Mouse (Mus musculus) adrenal gland, adult 8-10 months (tissue): Measurements from ENCODE around the gene Naa40. TPM values are rescaled to one million over a fixed set of nuclear protein-coding genes. Genes with fewer than 3 reads are reported as not detected.

Source experiments
- DNase-seq: peaks from one replicate; pipeline ENCODE4 v3.0.0; 2022
- total RNA-seq, 4 experiments: library from RNA; stranded (reverse); gene quantifications; 2 replicates each; pipeline ENCODE4 v1.2.4; 2022

Naa40 gene
- 10 to 100 TPM; 20.9 to 27.4 (median 24.4) TPM for total RNA-seq

GRCm38 (mm10) chr19:7240782-7241690, at the start of gene Naa40:
TSS of gene Naa40 (minus strand) at chr19:7241183.
- DNase-seq = peak; percentile 85

- no peak for DNase-seq
Observed at GRCm38 (mm10) chr19:7289767-7290166, 48.8 kb upstream of the Naa40 start.

DNA sequence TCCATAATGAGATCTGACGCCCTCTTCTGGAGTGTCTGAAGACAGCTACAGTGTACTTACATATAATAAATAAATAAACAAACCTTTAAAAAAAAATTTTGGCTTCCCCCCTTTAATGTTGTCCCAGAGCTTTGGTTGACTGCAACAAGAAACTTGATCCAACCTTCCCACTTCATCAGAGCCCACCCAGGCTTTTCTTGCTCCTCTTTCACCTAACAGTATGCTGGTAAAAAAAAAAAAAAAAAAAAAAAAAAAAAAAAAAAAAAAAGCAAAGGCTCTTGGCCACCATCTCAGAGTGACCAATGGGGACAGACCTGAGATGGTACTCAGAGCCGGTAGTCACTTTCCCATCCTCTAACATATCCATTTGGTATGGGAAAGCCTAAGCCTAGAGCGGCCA, 47.3 kb upstream of the Naa40 start:
- no peak for DNase-seq

GRCm38 (mm10) chr19:7286563-7287315, 45.8 kb upstream of the Naa40 start:
- DNase-seq = no peak

DNA sequence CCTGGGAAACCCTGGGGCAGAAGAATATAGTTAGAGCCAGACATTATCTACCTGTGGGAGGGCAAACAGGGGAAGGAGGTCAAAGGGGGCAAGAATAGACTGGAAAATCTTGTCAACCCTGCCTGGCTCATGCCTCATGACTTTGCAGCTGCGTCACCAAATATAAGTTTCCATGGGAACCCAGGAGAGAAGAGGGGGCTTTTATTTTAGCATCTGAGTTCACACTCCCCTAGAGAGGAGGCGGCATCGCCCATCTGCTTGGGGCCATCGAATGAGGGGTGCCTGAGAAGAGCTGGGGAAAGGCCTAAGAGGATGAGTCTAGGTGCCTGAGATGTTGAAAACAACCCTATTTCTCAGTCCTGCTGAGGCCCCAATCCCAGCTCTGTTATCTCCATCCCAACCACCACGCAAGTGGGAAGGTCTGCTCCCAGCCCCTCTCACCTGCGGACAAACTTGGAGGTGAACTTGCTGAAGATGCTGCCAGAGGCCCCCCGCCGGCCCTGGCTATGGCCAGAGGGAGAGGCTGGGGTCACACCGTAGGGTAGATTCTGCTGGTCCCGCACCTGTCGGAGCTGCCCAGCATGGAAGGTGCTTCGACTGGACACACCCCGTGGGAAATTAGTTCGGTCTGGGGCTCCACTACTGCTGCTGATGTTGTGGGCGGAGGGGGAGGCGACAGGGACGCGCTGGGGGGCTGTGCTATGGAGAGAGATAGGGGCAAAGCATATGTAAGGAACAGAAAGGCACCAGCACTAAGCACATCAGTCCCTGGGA, 39.8 kb upstream of the Naa40 start:
- no peak for DNase-seq

DNA sequence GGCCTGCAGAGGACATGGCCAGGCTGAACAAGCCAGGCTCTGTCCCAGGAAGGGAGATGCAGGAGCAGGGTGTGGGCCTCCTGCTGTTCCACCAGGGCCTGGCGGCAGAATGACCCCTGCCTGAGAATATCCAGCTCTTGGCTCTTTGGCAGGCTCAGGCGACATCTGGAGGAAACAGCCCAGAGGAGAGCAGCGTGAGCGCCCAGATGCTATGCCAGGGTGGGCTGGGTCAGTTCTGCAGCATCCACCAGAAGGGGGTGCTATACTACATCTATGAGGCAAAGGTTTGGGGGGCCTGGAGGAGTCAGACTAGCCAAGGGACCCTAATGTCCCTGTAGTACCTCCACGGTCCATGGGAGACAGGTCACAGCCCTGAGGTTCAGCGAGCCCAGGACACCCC, 38.1 kb upstream of the Naa40 start:
- DNase-seq = no peak

DNA sequence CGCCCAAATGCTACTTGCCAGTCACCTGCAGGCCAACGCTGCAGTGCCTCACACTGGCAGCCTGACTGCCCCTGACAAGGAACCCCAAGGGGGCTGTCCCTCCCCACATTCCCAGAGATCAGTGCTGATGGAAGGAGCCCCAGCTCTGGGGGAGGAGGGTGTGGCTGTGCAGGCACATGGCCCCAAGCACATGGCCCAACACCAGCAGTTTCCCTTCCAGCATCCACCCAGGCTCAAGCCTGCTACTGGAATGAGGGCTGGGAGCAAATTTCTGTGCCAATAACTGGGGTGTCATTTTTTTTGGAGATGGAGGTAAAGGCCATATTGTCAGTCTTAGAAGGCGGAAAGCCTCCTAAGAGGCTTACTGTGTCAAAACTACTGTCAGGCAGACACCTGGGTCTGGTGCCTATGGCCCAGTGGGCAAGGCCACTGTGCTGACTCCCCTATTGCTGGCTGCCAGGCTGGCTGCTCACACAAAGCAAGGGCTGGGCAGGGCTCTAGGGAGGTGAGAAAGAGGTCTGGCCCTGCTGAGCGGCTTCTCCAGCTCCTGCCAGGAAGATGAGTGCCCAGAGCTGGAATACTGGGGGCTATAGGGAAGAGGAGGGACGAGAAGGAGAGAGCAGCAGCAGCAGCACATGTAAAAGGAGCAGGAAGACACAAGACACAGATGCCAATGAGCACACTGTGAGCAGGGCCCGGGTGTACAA, 37.4 kb upstream of the Naa40 start:
- no peak for DNase-seq

DNA sequence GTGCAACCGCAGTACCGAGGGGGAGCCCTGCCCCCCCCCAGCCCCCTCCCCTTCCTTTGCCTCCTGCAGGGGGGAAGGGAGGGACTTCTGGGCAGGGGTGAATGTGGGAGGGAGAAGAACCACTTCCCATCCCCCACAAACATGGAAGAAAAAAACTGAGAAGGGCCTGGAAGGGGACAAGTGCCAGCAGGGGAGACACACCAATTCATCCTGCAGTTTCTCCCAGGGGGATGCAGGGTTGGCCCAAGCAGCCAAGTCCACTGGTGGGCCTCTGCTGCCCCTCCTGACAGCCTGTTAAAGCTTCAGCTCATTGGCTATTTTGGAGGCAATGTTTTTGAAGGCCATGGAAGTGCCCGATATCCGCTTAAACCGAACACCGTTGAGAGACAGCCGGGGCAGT, 35.8 kb upstream of the Naa40 start:
- no peak for DNase-seq

DNA sequence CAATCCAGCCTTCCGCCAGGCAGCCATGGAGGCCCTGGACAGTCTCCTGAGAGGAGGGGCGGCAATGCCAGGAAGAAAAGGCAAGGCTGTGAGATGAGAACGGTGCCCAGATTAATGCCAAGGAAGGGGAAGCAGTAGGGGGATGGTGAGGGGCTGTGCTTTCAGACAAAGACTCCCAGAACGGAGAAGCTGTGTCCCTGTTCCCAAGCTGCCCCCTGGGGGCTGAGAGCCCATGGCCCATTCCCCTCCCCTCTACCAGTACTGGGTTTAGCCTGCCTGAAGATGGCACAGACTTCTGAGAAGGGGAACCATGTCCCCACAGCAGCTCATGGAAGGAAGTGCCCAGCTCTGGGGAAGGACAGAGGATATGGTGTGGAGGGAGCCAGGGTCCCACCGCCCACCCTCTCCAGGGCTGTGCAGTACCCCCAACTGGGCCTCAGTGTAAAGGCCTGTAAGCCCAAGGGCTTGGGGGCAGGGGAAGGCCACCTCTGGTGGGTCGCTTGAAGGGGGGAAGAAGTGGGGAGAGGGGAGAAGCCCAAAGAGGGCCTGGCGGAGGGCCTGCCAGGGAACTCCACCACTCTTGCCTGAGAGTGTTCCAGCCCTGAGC, 35.2 kb upstream of the Naa40 start:
- DNase-seq = no peak

- no peak for DNase-seq
Observed at GRCm38 (mm10) chr19:7275131-7275789, 34.3 kb upstream of the Naa40 start.

- DNase-seq = no peak
Observed at GRCm38 (mm10) chr19:7274326-7274990, 33.5 kb upstream of the Naa40 start.

DNA sequence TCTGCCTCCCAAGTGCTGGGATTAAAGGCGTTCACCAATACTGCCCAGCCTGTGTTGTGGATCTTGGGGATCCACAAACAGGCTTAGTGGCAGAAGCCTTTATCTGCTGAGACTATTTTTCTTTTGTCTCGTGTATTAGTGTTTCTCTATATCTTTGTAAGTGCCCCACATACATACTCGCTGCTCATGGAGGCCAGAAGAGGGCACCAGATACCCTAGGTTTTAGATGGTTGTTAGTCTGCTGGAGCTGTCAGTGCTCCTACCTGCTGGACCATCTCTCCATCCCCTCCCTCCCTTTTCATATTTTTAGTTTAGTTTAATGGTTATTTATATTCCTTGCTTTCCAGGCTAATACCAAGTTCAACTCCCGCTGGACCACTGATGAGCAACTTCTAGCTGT, 32.5 kb upstream of the Naa40 start:
- no peak for DNase-seq

GRCm38 (mm10) chr19:7269290-7270044, 28.5 kb upstream of the Naa40 start:
- DNase-seq = no peak

GRCm38 (mm10) chr19:7268722-7269090, 27.7 kb upstream of the Naa40 start:
- DNase-seq = no peak

DNA sequence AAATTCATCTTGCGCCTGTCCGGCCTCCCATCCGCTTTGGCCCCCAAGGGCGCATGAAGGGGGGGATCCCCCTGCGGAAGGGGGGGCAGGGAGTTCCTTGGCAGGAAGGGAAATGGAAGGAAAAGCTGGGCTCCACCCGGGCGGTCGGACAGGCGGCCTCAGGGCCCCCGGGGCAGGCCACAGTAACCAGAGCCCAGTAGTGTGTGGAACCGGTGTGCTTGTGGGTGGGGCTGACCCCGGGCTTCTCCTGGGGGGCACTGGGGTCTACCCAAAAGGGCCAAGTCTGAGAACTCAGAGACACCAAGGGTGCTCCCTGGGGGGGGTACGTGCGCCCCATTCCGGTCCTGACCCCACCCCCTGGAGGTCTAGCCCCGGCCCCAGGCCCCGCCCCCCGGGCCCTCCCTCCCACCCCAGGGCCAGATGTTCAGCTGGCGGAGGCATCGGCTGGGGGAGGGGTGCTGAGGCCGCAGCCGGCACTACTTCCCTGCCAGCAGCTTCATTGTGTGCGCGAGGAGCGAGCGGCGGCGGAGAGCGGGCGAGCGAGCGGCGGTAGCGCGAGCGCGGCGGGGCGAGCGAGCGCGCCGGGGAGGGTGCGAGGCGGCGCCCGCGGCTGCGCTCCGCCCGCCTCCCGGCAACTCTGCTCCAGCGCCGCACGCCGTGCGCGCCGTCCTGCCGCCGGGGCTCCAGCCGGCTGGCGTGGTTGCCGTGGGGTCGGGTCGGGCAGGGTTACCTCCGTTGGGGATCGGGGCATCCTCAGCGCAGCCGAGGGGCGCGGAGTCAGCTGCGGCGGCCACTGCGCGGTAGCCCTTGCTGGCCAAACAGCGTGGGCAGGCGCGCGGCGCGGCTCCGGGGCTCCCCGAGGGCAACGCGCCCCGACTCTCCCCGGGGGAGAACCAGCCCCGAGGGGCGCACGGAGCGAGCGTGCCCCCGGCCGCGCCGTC, 27.1 kb upstream of the Naa40 start:
- DNase-seq = no peak

GRCm38 (mm10) chr19:7267091-7267741, 26.2 kb upstream of the Naa40 start, which contains the start of gene Rcor2:
TSS of gene Rcor2 (plus strand) at chr19:7267325.
- DNase-seq = peak; percentile 73

DNA sequence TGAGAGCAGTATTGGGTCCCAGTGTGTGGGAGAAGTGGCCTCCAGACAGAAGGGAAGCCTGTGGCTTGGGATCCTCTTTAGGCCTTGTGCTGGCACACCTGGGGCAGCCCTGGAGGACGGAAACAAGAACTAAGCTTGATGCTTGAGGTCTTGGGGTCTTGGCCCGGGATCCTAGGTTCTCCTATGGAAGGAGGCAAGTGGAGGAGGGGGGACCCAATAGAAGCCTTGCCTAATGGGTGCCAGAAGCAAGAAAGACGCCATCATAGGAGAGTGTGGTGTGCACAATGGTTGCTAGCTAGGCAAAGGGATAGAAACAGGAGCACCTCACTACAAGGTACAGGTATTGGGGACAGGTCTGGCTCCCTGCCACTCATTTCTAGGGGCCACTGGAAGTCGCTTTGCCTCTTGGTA, 25.4 kb upstream of the Naa40 start:
- DNase-seq = no peak
